Mouse (Mus musculus): ENCODE results near the gene Polr2e.
"Not testable (repeated sequence)": the region's sequence is repeated elsewhere in the genome, so short reads cannot be mapped to it uniquely, and the experiment has no call there.

Gene Polr2e

GRCm38 (mm10) chr10:80056976-80057682, 17.5 kb upstream of the Polr2e start:
- DNase-seq (ENCODE audit: low read depth, low spot score): no peak

GRCm38 (mm10) chr10:80056506-80056905, 16.9 kb upstream of the Polr2e start:
- DNase-seq (ENCODE audit: low read depth, low spot score): no peak

GRCm38 (mm10) chr10:80055891-80056290, 16.3 kb upstream of the Polr2e start:
- no peak for DNase-seq (ENCODE audit: low read depth, low spot score)

GRCm38 (mm10) chr10:80055364-80055763, 15.8 kb upstream of the Polr2e start:
- no peak for DNase-seq (ENCODE audit: low read depth, low spot score)

- DNase-seq (ENCODE audit: low read depth, low spot score): not testable (repeated sequence)
Measured at GRCm38 (mm10) chr10:80054911-80055310, 15.3 kb upstream of the Polr2e start.

- no peak for DNase-seq (ENCODE audit: low read depth, low spot score)
Measured at GRCm38 (mm10) chr10:80053831-80054815, 14.5 kb upstream of the Polr2e start.

GRCm38 (mm10) chr10:80053259-80053780, 13.7 kb upstream of the Polr2e start:
- DNase-seq (ENCODE audit: low read depth, low spot score): peak; percentile 99

GRCm38 (mm10) chr10:80052374-80052764, 12.8 kb upstream of the Polr2e start:
- no peak for DNase-seq (ENCODE audit: low read depth, low spot score)

- peak; percentile 84 for DNase-seq (ENCODE audit: low read depth, low spot score)
Measured at GRCm38 (mm10) chr10:80051618-80052373, 12.2 kb upstream of the Polr2e start.

- DNase-seq (ENCODE audit: low read depth, low spot score): no peak
Measured at GRCm38 (mm10) chr10:80050885-80051617, 11.5 kb upstream of the Polr2e start.

GRCm38 (mm10) chr10:80050244-80050643, 10.6 kb upstream of the Polr2e start:
- DNase-seq (ENCODE audit: low read depth, low spot score): no peak

- no peak for DNase-seq (ENCODE audit: low read depth, low spot score)
Measured at GRCm38 (mm10) chr10:80048834-80049233, 9.2 kb upstream of the Polr2e start.

- DNase-seq (ENCODE audit: low read depth, low spot score): no peak
Measured at GRCm38 (mm10) chr10:80048396-80048795, 8.8 kb upstream of the Polr2e start.

GRCm38 (mm10) chr10:80047041-80047565, 7.5 kb upstream of the Polr2e start, which contains the start of gene Gpx4:
Gene Gpx4, plus strand, starts transcription at chr10:80047166.
- no peak for DNase-seq (ENCODE audit: low read depth, low spot score)

- DNase-seq (ENCODE audit: low read depth, low spot score): no peak
Measured at GRCm38 (mm10) chr10:80045766-80046165, 6.2 kb upstream of the Polr2e start.

GRCm38 (mm10) chr10:80045364-80045763, 5.8 kb upstream of the Polr2e start:
- DNase-seq (ENCODE audit: low read depth, low spot score): not testable (repeated sequence)

GRCm38 (mm10) chr10:80044087-80044486, 4.5 kb upstream of the Polr2e start:
- DNase-seq (ENCODE audit: low read depth, low spot score): no peak

GRCm38 (mm10) chr10:80041409-80042060, 1.9 kb upstream of the Polr2e start:
- not testable (repeated sequence) for DNase-seq (ENCODE audit: low read depth, low spot score)

- no peak for DNase-seq (ENCODE audit: low read depth, low spot score)
Measured at GRCm38 (mm10) chr10:80036832-80037231, 2.8 kb downstream of the Polr2e start.

GRCm38 (mm10) chr10:80035686-80036085, 3.9 kb downstream of the Polr2e start:
- DNase-seq (ENCODE audit: low read depth, low spot score): no peak
